Mouse (Mus musculus) lung, postnatal 0 days (tissue): ENCODE measurements at regions not wholly inside any gene's neighbourhood (a gene's known extent, or its start where the extent isn't known, plus 50 kb on each side); places are given as distances from the start of the nearest gene placed in this dataset.
A peak's percentile ranks its signal among the peaks of the same experiment; 100 is the strongest.

Experiments used
- ATAC-seq: fragments of 200-750 bp; cut with Nextera tagmentation; 2 replicates; pipeline ENCODE4 v1.8.0; 2017; ENCODE audit warnings: moderate library complexity
- DNase-seq: peaks from one replicate; pipeline ENCODE4 v3.0.0-alpha.2; 2016; ENCODE audit warnings: low spot score
- H3K27ac ChIP-seq: fragments of 300-500 bp; sonication (generic); 2 replicates; pipeline ENCODE4 v1.5.1; 2014; ENCODE audit warnings: antibody characterized with exemption, mild to moderate bottlenecking, low read length, mixed read lengths
- H3K27me3 ChIP-seq: fragments of 300-500 bp; sonication (generic); replicated peaks from 2 replicates; pipeline ENCODE4 v1.6.1; 2014; ENCODE audit warnings: low read length, mixed read lengths; ENCODE audit not compliant: insufficient read depth
- H3K36me3 ChIP-seq: fragments of 300-500 bp; sonication (generic); 2 replicates; pipeline ENCODE4 v1.6.1; 2014; ENCODE audit warnings: low read length, mixed read lengths; ENCODE audit not compliant: insufficient read depth
- H3K4me1 ChIP-seq: fragments of 300-500 bp; sonication (generic); 2 replicates; pipeline ENCODE4 v1.6.1; 2014; ENCODE audit warnings: antibody characterized with exemption, low read depth, low read length, mixed read lengths; ENCODE audit not compliant: insufficient read depth
- H3K4me2 ChIP-seq: fragments of 300-500 bp; sonication (generic); replicated peaks from 2 replicates; pipeline ENCODE4 v1.6.1; 2014; ENCODE audit warnings: low read depth, mild to moderate bottlenecking, low read length, moderate library complexity, mixed read lengths
- H3K4me3 ChIP-seq: fragments of 300-500 bp; sonication (generic); 2 replicates; pipeline ENCODE4 v1.5.1; 2014; ENCODE audit warnings: low read depth, low read length
- H3K9ac ChIP-seq: fragments of 300-500 bp; sonication (generic); replicated peaks from 2 replicates; pipeline ENCODE4 v1.6.1; 2014; ENCODE audit warnings: low read depth, mild to moderate bottlenecking
- H3K9me3 ChIP-seq: fragments of 300-500 bp; sonication (generic); 2 replicates; pipeline ENCODE4 v1.6.1; 2016; ENCODE audit warnings: low read length, mixed read lengths
- CTCF ChIP-seq: IDR thresholded peaks from 2 replicates; pipeline ENCODE4 v1.5.1; 2016; ENCODE audit warnings: antibody characterized with exemption, mild to moderate bottlenecking
- EP300 ChIP-seq: IDR thresholded peaks from 2 replicates; pipeline ENCODE4 v1.6.1; 2016; ENCODE audit warnings: antibody characterized with exemption, mild to moderate bottlenecking, control low read depth
- WGBS: fragments of 180-500 bp; shearing (Covaris S2); extraction: QIAGEN DNeasy Blood & Tissue Kit; methylation state at CpG from one replicate; pipeline ENCODE4 v1.1.7; 2014; 5-methylcytosine and 5-hydroxymethylcytosine counted together

DNA sequence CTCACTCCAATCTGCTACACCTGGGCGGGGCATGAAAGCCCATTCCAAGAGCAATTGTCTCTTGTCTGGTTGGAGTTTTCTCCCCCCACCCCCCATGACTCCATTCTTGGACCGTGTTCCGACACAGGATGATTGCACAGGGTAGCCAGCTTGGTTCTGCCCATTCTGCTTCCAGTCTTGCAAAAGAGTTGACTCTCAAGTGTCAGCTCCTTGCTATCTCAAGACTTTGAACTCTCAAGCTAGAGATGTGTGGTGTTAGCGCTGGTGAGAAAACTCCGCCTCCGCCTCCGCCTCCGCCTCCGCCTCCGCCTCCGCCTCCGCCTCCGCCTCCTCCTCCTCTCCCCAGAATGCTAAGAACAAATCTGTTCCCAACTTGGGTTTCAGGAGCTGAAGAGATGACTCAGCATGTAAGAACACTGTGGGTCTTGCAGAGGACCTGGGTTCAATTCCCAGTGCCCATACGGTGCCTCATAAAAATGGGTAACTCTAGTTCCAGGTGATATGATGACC lies 135.1 kb downstream of the Bcat1 start:
- no peak overlapping the region for H3K4me3 ChIP-seq
- ATAC-seq: no peak
- no peaks in the 10 kb centered on the region for H3K36me3 ChIP-seq

DNA sequence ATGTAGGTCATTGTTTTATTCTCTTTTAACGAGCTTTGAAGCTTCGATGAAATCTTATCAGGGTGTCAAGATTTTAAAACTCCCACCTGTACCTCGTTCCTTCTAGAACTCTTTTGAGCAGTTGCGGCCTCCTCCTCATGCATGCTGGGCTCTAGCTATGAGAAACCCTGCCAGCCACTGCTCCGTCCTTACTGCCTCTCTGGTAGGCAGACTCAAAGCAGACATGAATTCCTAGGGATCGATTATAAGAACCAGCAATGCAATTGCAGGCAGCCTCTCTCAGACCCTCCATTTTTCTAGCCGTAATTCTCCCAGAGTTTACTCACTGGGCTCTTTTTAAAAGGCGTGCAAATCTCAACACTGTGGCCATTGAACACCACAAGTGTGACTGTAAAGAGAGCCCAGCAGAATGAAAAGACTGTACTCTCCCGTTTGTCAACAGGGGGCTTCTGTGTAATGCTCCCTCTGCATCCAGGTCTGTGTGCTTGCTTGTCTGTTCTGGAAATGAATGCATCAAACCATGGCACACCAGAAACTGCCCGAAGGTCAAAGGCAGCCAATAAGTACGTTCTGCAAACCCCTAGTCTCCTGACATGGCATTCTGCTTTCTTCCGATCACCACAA lies 137.3 kb downstream of the Bcat1 start:
- no peak overlapping the region for H3K27ac ChIP-seq
- ATAC-seq (no peak), DNase-seq (no peak)
- H3K4me2 ChIP-seq: no peak overlapping the region
- no peaks in the 10 kb centered on the region for H3K9me3 ChIP-seq
- no peaks in the 10 kb centered on the region for H3K36me3 ChIP-seq
- no peaks in the 10 kb centered on the region for H3K27me3 ChIP-seq
- no peak overlapping the region for H3K9ac ChIP-seq
- WGBS: 62% methylated on average over 12 of the region's 12 CpGs
- no peak for TF ChIP-seq EP300
- no peak overlapping the region for H3K4me3 ChIP-seq
- H3K4me1 ChIP-seq: no peaks in the 10 kb centered on the region

More for the DNA sequence above, 135.1 kb downstream of the Bcat1 start:
- H3K9ac ChIP-seq: no peak overlapping the region
- no peaks in the 10 kb centered on the region for H3K4me1 ChIP-seq
- no peak for TF ChIP-seq CTCF
- TF ChIP-seq EP300: no peak
- no peak overlapping the region for H3K27ac ChIP-seq
- H3K27me3 ChIP-seq: no peaks in the 10 kb centered on the region
- DNase-seq: no peak
- no peaks in the 10 kb centered on the region for H3K9me3 ChIP-seq
- 93% methylated on average over 14 of the region's 14 CpGs for WGBS
- no peak overlapping the region for H3K4me2 ChIP-seq

DNA sequence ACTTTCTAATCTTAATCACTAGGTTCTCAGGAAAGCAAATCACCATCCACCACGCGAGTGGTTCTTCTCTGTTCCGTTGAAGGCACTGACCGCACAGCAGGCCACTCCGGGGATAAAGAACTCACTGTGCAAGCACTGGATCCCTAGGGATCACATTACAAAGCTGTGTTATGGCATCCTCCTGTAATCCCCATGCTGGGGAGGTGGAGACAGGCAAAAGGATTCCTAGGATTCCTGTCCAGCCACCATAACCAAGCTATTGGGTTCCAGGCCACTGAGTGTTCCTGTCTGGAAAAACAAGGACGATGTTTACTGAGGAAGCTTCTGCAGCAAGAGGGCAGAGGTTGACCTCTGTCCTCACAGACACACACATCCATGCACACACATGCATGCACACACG lies 138.8 kb downstream of the Bcat1 start:
- no peak for DNase-seq
- H3K9me3 ChIP-seq: no peaks in the 10 kb centered on the region
- H3K9ac ChIP-seq: no peak overlapping the region
- no peak overlapping the region for H3K4me3 ChIP-seq
- H3K4me1 ChIP-seq: no peaks in the 10 kb centered on the region
- TF ChIP-seq CTCF: no peak
- TF ChIP-seq EP300: no peak
- H3K4me2 ChIP-seq: no peak overlapping the region
- no peaks in the 10 kb centered on the region for H3K27me3 ChIP-seq
- H3K27ac ChIP-seq: no peak overlapping the region
- WGBS: 77% methylated on average over 7 of the region's 7 CpGs
- H3K36me3 ChIP-seq: no peaks in the 10 kb centered on the region
- no peak for ATAC-seq

DNA sequence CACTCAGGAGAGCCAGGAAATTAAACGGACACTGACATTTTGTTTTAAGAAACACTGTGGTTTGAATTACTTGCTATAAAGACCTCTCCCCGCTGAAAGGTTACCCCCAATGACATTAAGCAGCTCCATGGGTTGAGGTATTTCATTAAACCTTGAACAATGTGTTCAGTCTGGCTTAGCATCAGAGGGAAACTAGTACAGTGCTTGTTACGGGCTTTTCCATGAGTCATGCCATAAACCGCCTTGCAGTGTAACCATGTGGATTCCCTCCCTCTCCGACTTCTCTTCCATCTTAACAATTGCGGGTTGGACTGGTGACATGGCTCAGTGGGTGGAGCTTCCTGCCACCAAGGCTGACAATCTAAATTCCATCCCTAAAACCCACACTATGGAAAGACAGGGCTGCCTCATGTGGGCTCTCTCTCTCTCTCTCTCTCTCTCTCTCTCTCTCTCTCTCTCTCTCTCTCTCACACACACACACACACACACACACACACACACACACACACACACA lies 142.2 kb downstream of the Bcat1 start:
- Histone ChIP-seq H3K4me2 (no peak overlapping the region), H3K36me3 (no peaks in the 10 kb centered on the region), H3K4me1 (no peaks in the 10 kb centered on the region), H3K4me3 (no peak overlapping the region), H3K27me3 (no peaks in the 10 kb centered on the region), H3K9ac (no peak overlapping the region), H3K27ac (no peak overlapping the region), H3K9me3 (no peaks in the 10 kb centered on the region)
- 75% methylated on average over 6 of the region's 6 CpGs for WGBS
- ATAC-seq (no peak), DNase-seq (no peak)
- TF ChIP-seq EP300 (no peak), CTCF (no peak)

DNA sequence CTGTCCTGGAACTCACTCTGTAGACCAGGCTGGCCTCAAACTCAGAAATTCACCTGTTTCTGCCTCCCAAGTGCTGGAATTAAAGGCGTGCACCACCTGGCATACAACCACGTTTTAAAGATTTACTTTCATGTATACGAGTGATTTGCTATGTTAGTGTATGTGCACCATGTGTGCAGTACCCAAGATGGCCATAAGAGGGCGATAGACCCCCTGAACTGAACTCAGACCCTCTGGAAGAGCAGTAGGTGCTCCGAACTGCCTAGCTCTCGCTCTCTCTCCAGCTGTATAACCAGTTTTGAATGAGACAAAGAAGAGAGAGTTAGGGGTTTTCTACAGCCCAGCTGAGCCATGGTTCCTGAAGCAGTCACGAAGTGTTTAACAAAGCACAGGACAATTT lies 143.6 kb downstream of the Bcat1 start:
- peak; percentile 36; the same call in 1 of the 2 replicates for TF ChIP-seq CTCF
- no peak for TF ChIP-seq EP300
- no peak for ATAC-seq
- no peaks in the 10 kb centered on the region for H3K9me3 ChIP-seq
- no peak overlapping the region for H3K9ac ChIP-seq
- H3K4me3 ChIP-seq: no peak overlapping the region
- no peak overlapping the region for H3K4me2 ChIP-seq
- no peaks in the 10 kb centered on the region for H3K27me3 ChIP-seq
- no peaks in the 10 kb centered on the region for H3K4me1 ChIP-seq
- 85% methylated on average over 7 of the region's 7 CpGs for WGBS
- no peak overlapping the region for H3K27ac ChIP-seq
- no peak for DNase-seq
- no peaks in the 10 kb centered on the region for H3K36me3 ChIP-seq

DNA sequence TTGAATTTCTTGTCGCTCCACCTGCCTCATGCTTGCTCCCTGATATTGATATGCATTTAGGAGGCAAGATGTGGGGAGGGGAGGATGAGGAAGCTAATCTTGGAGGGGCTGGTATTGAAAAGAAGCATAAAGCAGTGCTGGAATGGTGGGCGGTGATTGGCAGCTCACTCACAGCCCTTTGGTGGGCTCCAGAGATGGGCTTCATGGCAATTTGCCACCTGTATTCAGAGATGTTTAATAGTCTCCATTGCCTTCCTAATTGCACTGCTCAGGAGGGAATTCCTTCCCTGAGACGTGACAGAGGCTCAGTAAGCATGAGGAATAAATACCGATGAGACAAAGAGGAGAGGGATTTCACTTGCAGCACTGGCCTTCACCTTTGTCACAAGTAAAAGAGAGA lies 146.0 kb downstream of the Bcat1 start:
- H3K9ac ChIP-seq: no peak overlapping the region
- WGBS: 87% methylated on average over 4 of the region's 4 CpGs

More for the DNA sequence above, 146.0 kb downstream of the Bcat1 start:
- DNase-seq: no peak
- H3K36me3 ChIP-seq: no peaks in the 10 kb centered on the region
- no peaks in the 10 kb centered on the region for H3K27me3 ChIP-seq
- TF ChIP-seq EP300 (no peak), CTCF (no peak)
- H3K4me1 ChIP-seq: no peaks in the 10 kb centered on the region
- no peak for ATAC-seq
- no peak overlapping the region for H3K27ac ChIP-seq
- H3K4me3 ChIP-seq: no peak overlapping the region
- H3K9me3 ChIP-seq: no peaks in the 10 kb centered on the region
- H3K4me2 ChIP-seq: no peak overlapping the region
